Mouse (Mus musculus): ENCODE data around the gene Cdc42ep1.

DNA sequence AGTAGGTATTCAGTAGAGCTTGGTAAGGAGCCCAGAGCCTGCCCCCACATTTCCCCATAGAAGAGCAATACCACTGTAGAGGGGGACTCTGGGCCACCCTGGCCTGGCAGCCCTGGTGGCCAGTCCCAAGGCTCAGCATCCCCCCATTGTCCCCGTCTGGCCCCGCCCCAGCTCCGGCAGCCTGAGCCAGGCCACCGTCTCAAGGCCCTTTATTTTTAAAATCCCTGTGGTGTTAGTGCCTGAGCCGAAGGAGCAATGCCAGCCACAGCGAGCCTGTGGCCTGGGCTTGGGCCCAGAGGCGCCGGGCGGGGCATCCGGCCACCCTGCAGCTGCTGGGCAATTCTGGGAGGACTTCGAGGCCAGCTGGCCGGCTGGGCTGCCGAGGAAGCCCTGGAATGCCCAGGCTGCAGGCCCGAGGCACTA is 9.7 kb upstream of the Cdc42ep1 start:
- TF ChIP-seq CTCF (IDR thresholded peaks at IDR 0.05; ENCODE audit: low read depth) (no peak), EP300 (IDR thresholded peaks at IDR 0.05; ENCODE audit: low read depth) (no peak)
